Mouse (Mus musculus): ENCODE data around the gene Sik3.

Sik3 gene

GRCm38 (mm10) chr9:46012091-46013008 is at the start of gene Sik3, which contains the start of gene Pafah1b2:
TSS of gene Sik3 (plus strand) at chr9:46012820.
TSS of gene Pafah1b2 (minus strand) at chr9:46012690.
- DNase-seq (ENCODE audit: inconsistent age in 2 of 2, low spot score in 1 of 2), result peak; percentile 98 to 99

DNA sequence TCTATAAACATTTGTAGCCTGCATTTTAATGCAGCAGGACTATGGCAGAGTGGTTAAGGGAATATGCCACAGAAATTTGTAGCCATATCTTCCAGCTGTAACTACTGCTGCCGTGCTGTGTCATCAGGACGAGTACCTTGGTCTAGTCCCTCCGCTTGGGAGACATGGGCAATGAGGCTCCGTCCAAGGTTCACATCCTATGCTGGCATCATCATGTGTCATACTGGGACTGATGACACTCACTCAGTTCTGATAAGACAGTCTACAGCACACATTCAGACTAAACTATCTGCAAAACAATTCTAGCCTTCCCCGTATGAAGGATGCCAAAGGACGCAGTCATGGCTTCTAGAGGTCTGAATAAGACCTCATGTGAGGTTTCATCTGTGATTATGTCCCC is 49.0 kb upstream of the Sik3 start:
- peak in 1 of 2 experiments; percentile 73 for DNase-seq (ENCODE audit: inconsistent age in 2 of 2, low spot score in 1 of 2)

- peak in 1 of 2 experiments; percentile 26 for DNase-seq (ENCODE audit: inconsistent age in 2 of 2, low spot score in 1 of 2)
Measured at GRCm38 (mm10) chr9:45976884-45977283, 35.7 kb upstream of the Sik3 start.

DNA sequence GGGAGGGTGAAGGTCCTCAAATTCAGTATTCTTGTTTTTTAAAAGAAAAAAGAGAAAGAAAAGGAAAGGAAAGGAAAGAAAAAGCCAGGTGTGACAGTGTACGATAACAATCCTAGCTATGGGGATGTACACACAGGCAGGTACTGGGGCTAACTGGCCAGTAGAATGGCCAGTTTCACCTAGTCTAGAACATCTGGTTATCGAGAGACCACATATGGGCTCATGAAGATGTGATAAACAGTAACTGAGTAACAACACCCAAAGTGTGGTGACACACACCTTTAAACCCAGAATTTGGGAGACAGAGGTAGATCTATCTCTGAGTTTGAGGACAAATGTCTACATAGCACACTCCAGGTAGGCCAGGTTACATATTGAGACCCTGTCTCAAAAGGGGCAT is 32.8 kb upstream of the Sik3 start:
- DNase-seq (ENCODE audit: inconsistent age in 2 of 2, low spot score in 1 of 2), result no peak

DNA sequence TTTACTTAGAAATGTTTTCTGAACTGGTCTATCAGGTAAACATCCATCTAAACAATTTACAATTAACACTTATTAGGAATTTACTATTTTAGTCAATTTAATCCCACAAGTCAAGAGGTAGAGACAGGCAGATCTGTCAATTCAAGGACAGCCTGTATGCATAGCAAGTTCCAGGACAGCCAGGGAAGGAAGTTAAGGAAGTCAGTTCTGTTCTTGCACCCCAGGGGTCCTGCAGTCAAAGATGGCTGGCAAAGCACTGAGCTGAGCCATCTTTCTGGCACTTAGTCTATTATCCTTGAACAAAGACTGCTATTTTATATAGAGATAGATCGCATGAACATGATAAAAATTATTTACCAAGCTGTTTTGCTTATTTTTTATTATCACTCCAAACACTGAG is 32.0 kb upstream of the Sik3 start:
- no peak for DNase-seq (ENCODE audit: inconsistent age in 2 of 2, low spot score in 1 of 2)

DNA sequence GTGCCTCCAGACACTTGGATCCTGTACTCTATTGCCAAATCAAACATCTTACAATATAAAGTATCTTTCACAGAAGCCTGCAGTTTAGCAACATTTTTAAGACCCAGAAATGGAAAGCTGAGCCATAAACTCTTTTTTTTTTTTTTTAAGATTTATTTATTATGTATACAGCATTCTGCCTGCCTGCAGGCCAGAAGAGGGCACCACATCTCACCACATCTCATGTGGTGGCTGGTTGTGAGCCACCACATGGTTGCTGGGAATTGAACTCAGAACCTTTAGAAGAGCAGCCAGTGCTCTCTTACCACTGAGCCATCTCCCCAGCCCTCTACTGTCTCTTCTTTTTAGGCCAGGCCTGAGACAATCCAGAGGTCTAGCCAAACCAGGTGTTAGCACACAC is 31.3 kb upstream of the Sik3 start:
- no peak for DNase-seq (ENCODE audit: inconsistent age in 2 of 2, low spot score in 1 of 2)

DNA sequence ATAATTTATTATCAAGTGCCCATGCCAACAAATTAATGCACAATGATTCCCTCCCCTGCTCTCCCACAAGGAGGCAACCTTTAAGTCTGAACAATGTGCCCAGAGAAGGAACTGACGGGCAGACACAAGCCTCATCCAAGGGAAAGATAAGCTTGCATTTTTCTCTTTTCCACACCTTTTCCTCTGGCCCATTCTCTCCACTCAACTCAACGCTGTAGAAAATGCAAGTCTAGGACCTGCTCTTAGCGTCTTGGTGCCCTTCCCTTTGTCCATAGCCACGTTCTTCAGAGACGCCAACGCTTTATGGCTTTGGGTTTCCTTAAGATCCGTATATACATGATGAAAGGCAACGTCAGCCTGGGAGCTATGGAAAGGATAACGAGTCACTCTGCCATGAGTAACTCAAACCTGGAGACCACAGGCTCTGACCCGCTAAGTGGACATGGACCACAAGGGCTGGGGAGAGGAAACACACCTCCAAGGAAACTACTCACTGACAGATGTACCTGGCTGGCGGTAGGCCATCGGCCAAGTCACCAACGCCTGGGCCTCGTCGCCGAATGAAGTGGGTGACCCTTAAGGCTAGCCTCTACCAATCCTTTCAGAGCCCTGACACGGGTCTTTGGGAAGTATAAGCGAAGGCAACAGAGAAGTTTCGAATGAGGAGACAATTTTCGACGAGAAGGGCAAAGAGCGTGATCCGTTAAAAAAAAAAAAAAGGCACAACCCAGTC is 28.8 kb upstream of the Sik3 start:
- peak; percentile 44 to 65 for DNase-seq (ENCODE audit: inconsistent age in 2 of 2, low spot score in 1 of 2)

DNA sequence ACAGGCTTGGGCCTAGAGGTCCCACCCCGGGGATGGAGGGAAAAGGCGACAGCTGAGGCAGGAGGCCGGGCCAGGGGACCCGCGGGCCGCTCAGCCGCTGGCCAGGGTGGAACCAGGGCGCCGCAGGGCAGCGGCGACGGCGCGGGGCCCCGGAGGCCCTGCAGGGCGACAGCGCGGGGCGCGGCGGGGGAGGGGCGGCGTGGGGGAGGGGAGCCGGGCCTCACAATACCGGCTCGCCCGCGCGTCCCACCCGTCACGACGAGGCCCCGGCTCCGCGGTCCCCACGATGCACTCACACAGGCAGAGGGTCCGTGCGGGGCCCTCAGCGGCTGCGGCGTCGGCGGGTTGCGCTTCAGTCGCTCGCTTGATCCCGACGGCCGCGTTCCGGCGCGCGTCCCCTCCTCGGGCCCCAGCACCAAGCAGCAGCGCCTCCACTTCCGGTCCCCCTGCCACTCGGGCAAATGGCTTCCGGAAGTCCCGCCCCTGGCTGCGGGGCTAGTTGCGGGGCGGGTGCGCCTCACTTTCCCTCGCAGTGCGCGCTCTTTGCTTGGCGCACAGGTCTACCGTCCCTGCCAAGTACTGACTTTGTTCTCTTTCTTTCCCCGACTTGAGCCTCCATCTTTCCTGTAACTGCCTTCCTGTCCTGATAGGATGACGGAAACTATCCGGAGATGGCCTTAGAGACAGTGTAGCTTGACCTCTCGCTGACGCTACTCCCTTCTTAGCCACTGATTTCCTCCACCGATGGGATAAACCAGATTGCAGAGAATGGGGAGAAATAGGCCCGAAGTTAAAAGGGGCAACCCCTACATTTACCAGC is 28.0 kb upstream of the Sik3 start:
- peak; percentile 92 to 97 for DNase-seq (ENCODE audit: inconsistent age in 2 of 2, low spot score in 1 of 2)

DNA sequence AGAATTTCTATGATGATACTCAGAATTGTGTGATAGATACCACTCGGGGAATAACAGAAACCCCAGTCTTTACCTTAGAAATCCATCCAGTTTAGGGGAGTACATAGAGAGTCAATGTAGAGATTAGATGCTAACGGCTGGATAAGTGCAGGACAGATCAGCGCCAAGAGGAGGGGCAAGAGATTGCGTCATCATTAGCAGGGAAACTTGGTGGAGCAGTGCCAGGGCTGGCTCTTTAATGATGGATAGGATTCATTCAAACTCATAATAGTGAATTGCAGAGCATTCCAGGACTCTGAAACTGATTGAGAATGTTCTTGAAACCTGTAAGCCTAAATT is 27.4 kb upstream of the Sik3 start:
- DNase-seq (ENCODE audit: inconsistent age in 2 of 2, low spot score in 1 of 2), result peak; percentile 80 to 92

DNA sequence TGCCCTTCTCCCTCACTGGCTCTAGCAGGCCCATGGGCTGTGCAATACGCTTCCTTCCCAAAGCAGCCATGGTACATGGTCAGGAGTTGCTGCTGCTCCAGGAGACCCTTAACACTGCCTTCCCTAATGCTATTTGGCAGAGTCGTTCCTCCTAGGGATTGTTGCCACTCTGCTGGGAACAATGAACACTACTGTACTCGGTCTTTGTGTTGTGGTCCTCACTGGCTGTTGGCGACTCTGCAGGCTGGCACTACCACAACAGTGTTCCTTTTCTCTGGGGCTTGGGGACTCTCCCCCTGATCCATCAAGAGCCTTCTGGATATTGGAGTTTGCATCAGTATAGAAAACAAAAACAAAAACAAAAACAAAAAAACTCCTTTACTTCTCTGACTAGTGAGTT is 13.6 kb upstream of the Sik3 start:
- DNase-seq (ENCODE audit: inconsistent age in 2 of 2, low spot score in 1 of 2), result no peak

DNA sequence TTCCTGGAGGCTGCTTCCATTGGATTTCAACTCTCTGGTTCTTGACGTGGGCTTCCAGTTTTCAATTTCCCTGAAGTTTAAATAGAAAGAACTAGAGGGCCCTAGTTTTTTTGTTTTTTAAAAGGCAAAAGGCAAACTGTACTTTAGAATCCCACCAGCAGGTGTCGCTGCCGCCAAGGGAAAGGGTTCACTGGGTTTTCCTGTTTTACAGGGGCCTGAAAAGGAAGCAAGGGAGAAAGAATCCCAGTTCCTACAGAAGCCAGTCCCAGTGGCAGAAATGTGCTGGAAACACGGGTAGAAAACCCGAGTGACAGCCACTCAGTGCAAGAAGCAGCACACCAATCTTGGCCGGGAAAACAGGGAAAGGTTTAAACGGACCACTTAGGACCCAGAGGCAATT is 8.9 kb upstream of the Sik3 start:
- DNase-seq (ENCODE audit: inconsistent age in 2 of 2, low spot score in 1 of 2), result peak; percentile 73 to 95

DNA sequence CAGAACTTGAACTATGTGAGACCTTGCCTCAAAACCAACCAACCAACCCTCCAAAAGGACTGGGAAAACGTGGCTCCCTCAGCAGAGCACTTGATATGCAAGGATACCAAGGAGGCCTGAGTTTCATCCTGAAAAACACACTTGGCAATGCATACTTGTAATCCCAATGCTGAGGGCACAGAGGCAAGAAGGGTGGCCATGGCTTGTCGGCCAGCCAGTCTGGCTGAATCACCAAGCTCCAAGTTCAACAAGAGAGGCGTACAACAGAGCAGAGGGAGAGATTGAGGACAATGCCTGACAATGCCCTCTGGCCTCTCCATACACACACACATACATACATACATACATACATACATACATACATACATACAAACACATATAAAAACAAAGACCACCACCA is 8.1 kb upstream of the Sik3 start:
- peak in 1 of 2 experiments; percentile 65 for DNase-seq (ENCODE audit: inconsistent age in 2 of 2, low spot score in 1 of 2)

- no peak for DNase-seq (ENCODE audit: inconsistent age in 2 of 2, low spot score in 1 of 2)
Measured at GRCm38 (mm10) chr9:46006224-46006623, 6.4 kb upstream of the Sik3 start.

DNA sequence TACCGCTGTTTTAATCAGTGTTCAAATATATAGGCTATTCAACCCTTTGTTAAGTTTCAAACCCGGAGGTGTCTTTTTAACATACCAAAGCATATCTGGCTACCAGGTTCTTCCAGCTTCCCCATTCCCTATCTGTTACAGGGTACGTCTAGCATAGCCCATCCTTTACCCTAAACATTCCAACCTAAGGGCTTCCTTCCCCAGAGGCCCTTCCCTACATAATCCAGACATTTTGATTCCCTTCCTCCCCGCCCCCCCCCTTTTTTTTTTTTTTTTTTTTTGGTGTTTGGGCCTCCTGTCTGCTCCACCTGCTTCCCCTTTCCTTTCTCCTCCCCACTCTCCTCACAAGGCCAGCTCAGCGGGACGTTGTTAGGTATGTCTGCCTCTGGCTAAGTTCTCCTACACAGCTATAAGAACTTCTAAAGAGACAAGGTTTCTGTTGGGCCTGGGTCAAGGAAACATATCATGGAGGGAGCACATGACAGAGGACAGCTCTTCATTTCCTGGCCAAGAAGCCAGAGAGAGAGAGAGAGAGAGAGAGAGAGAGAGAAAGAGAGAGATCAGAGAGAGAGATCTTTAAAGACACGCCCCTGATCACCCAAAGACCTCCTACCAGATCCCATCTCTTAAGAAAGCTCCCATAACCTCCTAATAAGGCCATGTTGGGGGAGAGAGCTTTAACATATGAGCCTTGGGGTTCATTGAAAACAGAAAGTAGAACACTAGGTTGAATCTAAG is 3.5 kb upstream of the Sik3 start:
- DNase-seq (ENCODE audit: inconsistent age in 2 of 2, low spot score in 1 of 2), result no peak

- DNase-seq (ENCODE audit: inconsistent age in 2 of 2, low spot score in 1 of 2), result no peak
Measured at GRCm38 (mm10) chr9:46009669-46009983, 3.0 kb upstream of the Sik3 start.

DNA sequence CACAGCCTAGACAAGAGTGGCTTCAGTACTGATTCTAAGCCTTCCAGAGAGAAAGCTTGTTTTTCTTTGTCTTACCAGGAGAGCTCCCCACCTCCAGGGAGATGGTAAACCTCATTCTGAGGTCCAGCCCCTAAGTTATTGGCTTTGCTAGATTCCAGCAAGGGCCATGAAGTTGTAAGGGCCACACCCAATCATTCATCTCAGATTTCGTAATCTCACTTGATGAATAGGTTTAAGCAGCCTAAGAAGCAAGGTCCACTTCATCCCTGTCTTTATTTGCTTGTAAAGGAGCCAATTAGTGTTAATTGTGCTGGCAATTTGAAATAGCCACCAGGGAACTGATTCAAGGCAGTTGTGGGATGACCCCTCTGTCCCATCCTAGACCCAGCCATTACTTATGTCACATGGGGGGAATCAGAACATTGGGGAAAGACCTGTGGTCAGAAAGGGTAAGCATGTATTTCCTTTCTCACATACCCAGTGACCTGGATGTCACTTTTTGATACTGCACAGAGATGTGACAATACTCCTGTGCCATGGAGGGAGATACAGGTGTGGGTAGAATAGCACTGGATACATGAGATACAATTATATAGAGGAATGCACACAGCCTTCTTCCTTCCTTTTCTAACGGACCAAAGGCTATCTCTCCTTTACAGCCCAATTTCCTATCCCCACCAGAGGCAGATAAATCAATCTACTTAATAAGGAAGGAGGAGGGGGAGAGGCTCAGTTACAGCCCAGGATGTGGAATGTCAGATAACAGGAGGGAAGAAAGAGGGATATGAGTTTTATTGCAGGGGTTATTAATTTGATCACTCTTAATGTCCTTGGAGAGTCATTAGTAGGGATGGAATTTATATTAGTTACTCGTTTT is 1.3 kb upstream of the Sik3 start:
- peak in 1 of 2 experiments; percentile 70 for DNase-seq (ENCODE audit: inconsistent age in 2 of 2, low spot score in 1 of 2)

GRCm38 (mm10) chr9:46013009-46013586 is 478 bp downstream of the Sik3 start:
- DNase-seq (ENCODE audit: inconsistent age in 2 of 2, low spot score in 1 of 2), result peak; percentile 81 to 92

DNA sequence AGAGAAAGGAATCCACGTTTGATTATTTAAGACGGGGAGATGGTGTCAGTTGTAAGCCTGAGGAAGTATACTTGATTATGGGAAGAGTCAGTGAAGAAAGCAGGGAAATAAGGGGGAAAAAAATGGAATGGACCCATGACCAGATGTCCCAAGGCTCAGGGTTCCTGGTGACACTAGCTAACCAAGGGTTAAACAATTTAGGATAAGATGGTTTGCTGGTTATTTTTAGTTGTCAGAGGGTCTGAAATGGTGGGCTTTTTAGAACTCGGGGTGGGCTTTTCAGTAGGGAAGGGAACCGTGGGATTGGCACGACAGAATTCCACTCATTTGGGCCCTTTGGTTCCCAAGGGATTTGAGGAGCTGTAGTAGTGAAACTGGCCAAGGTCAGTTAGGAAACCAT is 996 bp downstream of the Sik3 start:
- DNase-seq (ENCODE audit: inconsistent age in 2 of 2, low spot score in 1 of 2), result peak; percentile 25 to 83

DNA sequence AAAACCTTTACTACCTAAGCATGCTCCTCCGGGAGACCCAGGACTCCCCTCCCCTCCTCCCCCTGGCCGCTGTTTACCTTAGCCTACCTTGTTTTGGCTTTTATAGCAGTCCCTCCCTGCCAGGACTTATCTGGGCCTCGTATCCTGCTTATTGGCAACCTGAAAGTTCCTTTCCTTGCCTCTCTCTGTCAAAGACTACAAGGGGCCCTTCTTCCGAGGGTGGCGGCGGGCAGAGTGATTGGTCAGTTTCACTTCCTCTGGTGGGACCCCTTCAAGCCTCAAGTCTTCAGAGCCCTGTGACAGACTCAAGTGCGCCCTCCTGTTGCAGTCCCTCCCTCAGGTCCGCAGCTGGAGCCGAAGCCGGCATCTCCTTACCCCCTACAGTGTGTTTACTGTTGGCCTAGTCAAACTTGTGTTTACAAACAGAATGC is 1.6 kb downstream of the Sik3 start:
- DNase-seq (ENCODE audit: inconsistent age in 2 of 2, low spot score in 1 of 2), result peak; percentile 56 to 82
